Mouse (Mus musculus): Measurements from ENCODE around the gene Tnk2.
A peak's percentile ranks its signal among the peaks of the same experiment; 100 is the strongest.

Tnk2 gene

GRCm38 (mm10) chr16:32677903-32678302 is 34.2 kb downstream of the Tnk2 start:
- DNase-seq (ENCODE audit: low read depth, low spot score), result no peak

- DNase-seq (ENCODE audit: low read depth, low spot score), result no peak
Observed at GRCm38 (mm10) chr16:32678812-32679211, 35.1 kb downstream of the Tnk2 start.

GRCm38 (mm10) chr16:32679976-32680375 is 36.3 kb downstream of the Tnk2 start:
- no peak for DNase-seq (ENCODE audit: low read depth, low spot score)

DNA sequence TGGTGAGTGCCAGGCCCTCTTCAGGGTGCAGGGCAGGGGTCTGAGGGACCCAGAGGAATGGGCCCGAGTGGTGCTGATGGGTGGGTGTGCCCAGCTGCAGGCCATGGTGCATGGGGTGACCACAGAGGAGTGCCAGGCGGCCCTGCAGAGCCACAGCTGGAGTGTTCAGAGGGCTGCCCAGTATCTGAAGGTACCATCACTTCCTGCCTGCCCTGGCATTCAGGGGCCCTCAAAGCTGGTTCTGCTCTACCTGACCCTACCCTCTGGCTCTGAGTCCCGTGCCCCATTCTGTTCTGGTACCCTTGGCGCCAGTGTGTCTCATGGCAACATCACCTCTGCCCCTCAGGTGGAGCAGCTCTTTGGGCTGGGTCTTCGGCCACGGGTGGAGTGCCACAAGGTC is 37.1 kb downstream of the Tnk2 start:
- DNase-seq (ENCODE audit: low read depth, low spot score), result no peak

- peak; percentile 89 for DNase-seq (ENCODE audit: low read depth, low spot score)
Observed at GRCm38 (mm10) chr16:32682194-32682593, 38.5 kb downstream of the Tnk2 start.

- no peak for DNase-seq (ENCODE audit: low read depth, low spot score)
Observed at GRCm38 (mm10) chr16:32682841-32683240, 39.2 kb downstream of the Tnk2 start.

GRCm38 (mm10) chr16:32683343-32683742 is 39.7 kb downstream of the Tnk2 start:
- peak; percentile 78 for DNase-seq (ENCODE audit: low read depth, low spot score)

GRCm38 (mm10) chr16:32685405-32685804 is 41.7 kb downstream of the Tnk2 start:
- no peak for DNase-seq (ENCODE audit: low read depth, low spot score)

DNA sequence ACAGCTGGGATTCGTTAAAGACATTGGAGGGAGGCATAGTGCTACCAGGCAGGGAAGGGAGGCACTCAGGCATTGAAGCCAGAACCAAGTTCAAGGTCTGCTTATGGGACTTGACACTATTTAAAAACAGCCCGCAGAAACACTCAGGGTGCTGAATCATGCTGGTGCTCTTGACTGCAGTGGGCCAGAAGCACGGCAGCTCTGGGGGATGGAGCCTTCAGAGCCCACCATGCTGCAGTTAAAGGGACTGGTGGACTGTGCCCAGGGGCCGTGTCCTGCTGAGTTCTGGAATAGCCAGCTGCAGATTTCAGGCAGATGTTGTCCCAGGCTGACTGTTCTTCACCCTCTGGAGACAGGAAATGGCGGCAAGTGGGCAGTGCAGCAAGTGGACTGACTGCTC is 42.3 kb downstream of the Tnk2 start:
- no peak for DNase-seq (ENCODE audit: low read depth, low spot score)

DNA sequence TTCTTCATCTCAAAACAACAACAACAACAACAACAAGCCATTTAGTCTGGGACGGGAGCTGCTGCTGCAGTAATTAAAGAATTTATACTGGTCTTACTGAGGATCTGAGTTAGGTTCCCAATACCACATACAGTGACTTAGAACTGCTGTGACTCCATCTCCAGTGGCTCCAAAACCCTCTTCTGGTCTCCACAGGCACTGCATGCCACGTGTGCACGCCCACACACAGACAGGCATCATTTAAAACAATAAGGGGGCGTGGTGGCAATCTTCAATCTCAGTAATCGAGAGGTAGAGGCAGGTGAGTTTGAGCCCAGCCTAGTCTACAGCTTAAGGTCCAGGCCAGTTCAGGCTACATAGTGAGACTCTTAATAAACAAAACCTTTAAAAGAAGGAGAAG is 43.5 kb downstream of the Tnk2 start:
- DNase-seq (ENCODE audit: low read depth, low spot score), result no peak

GRCm38 (mm10) chr16:32688770-32689169 is 45.1 kb downstream of the Tnk2 start:
- DNase-seq (ENCODE audit: low read depth, low spot score), result peak; percentile 85

DNA sequence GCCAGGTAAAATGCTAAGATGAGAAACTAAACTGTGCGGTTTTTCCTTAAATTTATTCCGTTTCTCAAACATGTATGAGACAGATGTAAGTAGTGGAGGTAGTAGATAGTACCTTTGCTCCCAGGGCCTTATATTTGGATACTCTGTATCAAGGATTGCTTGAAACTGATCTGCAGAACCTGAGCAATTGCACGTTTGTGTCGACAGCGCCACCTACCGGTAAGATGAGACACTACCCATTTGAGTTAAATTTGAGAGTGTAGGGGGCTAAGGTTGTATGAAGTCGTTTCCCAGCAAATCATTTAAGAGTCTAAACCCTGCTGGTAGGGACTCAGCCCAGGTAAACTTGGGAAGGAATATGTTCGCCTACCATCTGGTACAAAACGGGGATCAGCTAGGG is 45.8 kb downstream of the Tnk2 start:
- peak; percentile 84 for DNase-seq (ENCODE audit: low read depth, low spot score)

- DNase-seq (ENCODE audit: low read depth, low spot score), result no peak
Observed at GRCm38 (mm10) chr16:32696841-32697464, 53.3 kb downstream of the Tnk2 start.

GRCm38 (mm10) chr16:32697665-32698446 is 54.2 kb downstream of the Tnk2 start:
- no peak for DNase-seq (ENCODE audit: low read depth, low spot score)

- no peak for DNase-seq (ENCODE audit: low read depth, low spot score)
Observed at GRCm38 (mm10) chr16:32698550-32698949, 54.9 kb downstream of the Tnk2 start.

- no peak for DNase-seq (ENCODE audit: low read depth, low spot score)
Observed at GRCm38 (mm10) chr16:32703312-32703912, 59.7 kb downstream of the Tnk2 start.

- no peak for DNase-seq (ENCODE audit: low read depth, low spot score)
Observed at GRCm38 (mm10) chr16:32705606-32706005, 61.9 kb downstream of the Tnk2 start.

GRCm38 (mm10) chr16:32707111-32707823 is 63.6 kb downstream of the Tnk2 start:
- no peak for DNase-seq (ENCODE audit: low read depth, low spot score)

DNA sequence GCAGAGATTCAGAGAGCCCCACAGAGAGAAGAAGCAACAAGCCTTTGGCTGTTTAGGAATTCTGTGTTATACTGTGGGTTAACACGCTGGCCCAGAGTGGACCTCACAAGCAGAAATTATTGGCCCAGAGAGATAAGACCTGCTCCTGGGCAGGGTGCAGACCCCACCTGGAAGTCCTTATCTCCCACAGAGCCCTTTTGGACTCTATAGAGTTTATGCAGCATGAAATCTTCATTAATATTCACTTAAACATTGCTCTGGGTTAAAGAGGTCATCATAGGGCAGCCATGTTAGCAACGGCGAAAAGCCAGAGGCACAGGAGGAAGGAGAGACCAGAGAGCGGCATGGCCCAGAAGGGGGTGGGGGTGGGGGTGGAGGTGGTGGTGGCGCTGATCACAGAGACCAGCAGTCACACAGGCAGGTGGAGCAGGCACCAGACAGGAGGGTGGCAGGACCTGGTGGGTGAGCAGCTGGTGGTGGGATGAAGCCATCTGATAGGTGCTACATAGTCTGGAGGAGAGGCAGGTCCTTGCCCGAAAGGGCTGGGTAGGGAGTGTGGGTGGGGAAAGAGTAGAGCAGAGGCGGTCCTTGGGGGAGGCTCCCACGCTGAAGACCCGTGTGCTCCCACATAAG is 64.3 kb downstream of the Tnk2 start:
- DNase-seq (ENCODE audit: low read depth, low spot score), result no peak

- DNase-seq (ENCODE audit: low read depth, low spot score), result no peak
Observed at GRCm38 (mm10) chr16:32708457-32709033, 64.9 kb downstream of the Tnk2 start.

GRCm38 (mm10) chr16:32709116-32709515 is 65.4 kb downstream of the Tnk2 start:
- DNase-seq (ENCODE audit: low read depth, low spot score), result no peak

All from brain, adult 2 months (tissue).